Mouse (Mus musculus): Measurements from ENCODE around the gene Cacna2d4.
A peak's percentile ranks its signal among the peaks of the same experiment; 100 is the strongest.
"Not testable (repeated sequence)": the region's sequence is repeated elsewhere in the genome, so short reads cannot be mapped to it uniquely, and the experiment has no call there.

The Cacna2d4 gene

DNA sequence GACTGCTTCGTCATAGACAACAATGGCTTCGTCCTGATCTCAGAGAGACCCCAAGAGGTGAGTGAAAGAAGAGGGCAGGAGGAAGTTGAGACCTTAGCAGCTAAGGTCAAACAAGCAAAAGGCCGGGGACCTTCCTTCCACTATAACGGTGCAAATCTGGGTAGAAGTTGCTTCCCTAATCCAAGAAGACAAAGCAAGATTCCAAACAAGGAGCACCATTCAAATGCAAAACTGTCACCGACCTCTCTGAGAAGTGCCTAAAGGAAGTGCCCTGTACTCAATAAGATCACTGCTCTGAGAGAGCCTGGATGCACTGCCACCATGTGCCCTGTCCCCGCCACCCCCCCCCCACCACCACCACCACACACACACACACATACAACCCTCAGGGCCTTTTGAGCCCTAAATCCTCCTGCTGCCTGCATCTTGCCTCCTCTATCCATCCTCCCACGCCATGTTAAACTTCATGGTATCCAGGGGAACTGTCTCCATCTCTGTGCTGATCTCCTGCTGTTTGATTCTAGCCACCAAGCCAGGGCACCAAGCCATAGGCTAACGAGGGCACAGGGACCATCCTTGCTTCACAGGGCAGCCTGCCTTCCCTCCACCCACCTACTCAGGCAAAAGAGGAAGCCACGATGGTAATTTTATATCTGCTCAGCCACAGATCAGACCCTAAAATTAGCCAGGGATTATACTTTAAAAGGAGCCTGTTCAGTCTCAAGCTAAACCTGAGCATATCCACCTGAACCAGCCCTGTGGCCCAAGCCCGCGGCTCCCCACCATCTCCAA lies 102.0 kb downstream of the Cacna2d4 start:
- no peak for DNase-seq (ENCODE audit: low read depth, low spot score)

DNA sequence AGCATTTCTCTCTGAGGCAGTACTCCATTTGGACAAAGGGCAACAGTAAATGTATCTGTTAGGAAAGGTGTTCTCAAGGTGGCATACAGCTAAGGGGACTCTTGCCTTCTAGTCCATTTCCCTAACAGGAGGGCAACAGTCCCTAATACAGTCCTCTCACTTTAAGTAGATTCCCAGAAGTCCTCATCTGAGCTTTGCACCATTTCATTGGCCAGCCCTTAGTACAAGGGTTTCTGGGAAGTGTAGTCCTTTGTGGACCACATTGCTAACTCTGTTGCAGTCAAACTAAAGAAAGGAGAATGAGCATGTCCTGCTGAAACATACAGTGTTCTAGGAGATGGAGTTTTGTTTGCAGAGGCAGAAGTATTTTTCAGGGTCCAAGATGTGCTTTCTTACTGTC lies 105.1 kb downstream of the Cacna2d4 start:
- no peak for DNase-seq (ENCODE audit: low read depth, low spot score)

DNA sequence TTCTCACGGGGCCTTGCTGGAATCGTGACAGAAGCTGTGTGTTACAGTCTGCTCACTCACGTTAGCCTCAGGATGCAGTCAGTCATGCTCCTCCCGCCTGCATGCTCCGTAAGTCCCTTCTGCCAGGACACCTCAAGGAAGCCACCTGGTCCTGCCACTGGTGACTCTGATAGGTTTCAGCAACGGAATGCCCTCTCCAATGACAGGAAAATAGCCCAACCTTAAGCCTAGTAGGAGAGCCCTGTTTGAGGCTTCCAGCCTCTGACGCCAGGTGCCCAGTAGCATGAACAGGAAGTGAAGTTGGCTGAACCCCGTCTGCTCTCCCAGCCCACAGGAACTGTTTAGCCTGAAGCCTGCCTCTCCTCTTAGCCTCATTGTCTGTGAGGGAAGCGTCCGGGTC lies 109.9 kb downstream of the Cacna2d4 start:
- DNase-seq (ENCODE audit: low read depth, low spot score) = no peak

DNA sequence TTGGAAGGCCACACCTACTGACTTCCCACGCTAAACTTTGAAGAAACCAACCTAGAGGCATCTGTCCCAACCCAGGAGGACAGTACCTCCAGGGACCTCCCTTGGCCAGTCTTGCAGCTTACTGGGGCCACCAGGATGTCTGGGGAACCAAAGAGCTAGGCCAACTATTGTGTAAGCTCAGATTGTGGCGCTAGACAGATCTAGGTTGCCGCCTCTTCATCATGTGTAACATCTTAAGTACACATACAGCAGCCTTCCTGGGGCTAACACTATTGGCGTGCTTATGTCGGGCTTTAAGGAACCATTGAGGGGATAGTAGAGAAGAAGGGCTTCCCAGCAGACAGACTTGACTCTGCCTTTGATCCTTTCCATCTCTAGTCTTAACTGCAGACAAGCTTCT lies 111.5 kb downstream of the Cacna2d4 start:
- DNase-seq (ENCODE audit: low read depth, low spot score) = no peak

DNA sequence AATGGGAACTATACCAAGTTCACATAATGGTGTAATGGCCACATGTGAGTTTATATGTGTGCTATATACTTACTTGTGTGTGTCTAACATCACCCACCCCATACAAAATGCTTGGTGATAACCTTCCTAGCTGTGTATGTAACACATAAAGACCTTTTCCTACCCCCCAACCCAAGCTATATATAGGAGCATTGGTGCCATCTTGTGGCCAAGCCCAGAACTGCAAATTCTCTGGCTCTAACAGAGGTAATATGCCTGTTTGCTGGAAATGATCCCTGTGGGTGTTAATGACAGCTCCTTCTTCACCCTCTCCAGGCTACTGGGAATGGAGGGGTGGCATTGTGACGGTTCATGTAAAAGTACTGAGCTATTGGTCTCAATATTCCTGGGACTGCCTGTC lies 111.9 kb downstream of the Cacna2d4 start:
- peak; percentile 46 for DNase-seq (ENCODE audit: low read depth, low spot score)

DNA sequence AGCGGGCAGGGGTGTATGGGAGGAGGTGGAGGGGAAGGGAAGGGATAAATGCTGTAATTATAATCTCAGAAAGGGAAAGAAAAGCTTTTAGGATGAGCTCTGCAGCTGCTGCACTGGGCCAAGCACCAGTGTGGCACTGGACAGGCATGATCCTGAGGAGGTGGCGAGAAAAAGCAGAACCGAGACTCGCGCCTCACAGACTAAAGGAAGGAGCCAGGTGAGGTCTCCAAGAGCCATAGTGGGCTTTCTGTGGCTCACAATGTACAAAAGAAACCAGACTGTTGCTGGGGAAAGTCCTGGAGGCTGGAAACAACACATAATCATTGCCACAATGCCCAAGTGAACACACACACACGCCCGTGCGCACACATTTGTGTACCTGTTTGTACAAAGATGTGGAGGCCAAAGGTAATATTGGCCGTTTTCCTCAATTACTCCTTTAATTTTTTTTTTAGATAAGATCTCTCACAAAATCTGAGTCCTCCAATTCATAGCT lies 114.4 kb downstream of the Cacna2d4 start:
- no peak for DNase-seq (ENCODE audit: low read depth, low spot score)

DNA sequence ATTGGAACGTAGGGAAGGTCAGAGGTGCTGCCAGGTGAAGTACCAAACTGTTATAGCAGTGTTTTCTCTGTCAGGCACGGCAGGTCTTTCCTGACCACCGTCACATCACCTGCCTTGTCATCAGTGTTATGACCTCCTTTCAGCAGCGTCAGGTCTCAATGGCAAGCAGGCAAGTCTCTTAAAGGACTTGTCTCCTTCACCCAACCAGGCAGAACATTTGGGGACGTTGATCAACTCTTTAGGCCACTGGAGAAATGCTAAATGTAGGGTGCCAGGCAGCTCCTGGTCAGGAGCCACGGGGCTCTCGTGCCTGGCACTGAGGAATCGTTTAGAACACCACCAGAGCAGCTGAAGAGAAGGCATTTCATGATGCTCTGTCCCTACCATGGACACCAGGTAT lies 115.3 kb downstream of the Cacna2d4 start:
- DNase-seq (ENCODE audit: low read depth, low spot score) = no peak

DNA sequence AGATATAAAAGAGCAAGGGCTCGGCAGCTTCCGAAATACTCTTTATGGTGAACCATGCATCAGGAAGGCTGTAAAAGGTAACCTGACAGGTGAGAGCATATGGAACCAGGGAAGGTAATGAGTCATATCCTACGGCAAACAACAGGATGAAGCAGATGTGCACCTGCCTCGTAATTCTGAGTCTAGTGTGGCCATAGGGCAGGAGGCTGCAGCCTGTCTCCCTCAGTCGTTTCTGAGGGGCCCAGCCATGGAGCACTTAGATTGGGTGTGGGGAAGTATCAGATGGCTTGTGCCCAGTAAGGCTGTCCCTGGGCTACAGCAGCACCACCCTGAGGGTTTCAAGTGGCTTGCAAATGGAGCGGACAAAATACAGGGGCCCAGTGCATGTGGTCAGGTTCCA lies 116.2 kb downstream of the Cacna2d4 start:
- no peak for DNase-seq (ENCODE audit: low read depth, low spot score)

DNA sequence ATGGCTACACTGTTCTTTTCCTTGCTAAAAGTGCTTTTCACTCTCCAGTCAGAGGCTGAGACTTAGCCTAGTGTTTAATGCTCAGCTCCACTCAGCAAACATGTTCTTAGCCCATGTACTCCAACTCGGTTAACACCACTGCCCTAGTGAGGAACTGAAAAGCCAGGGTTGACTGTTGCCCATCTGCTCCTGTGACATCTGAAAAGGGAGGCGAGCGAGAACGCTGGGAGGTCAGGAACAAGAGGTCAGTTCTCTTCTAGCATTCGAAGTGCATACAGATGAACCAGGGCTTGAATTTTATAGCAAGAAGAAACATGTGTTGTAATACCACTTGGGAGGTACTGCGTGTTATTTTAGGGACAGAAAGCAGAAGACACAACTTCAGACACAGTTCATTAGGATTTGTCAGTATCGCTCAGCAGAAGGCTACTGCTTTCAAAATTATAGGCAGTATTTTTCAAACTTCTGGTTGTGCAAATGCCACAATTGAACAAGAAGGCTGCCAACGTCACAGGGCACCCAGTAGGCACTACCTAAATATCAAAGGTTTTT lies 121.8 kb downstream of the Cacna2d4 start:
- DNase-seq (ENCODE audit: low read depth, low spot score) = no peak

DNA sequence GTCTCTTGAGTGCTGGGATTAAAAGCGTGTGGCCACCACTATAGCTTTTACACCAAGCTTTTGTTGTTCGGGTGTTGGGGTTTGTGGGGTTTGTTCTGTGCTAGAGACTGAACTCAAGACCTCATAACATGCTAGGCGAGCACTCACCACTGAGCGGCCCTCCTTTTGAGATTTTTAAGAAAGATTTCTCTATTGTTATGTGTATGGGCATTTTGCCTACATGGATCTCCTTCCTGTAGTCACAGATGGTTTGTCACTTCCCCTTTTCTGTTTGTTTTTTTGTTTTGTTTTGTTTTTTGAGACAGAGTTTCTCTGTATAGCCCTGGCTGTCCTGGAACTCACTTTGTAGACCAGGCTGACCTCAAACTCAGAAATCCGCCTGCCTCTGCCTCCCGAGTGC lies 123.9 kb downstream of the Cacna2d4 start:
- DNase-seq (ENCODE audit: low read depth, low spot score) = not testable (repeated sequence)

DNA sequence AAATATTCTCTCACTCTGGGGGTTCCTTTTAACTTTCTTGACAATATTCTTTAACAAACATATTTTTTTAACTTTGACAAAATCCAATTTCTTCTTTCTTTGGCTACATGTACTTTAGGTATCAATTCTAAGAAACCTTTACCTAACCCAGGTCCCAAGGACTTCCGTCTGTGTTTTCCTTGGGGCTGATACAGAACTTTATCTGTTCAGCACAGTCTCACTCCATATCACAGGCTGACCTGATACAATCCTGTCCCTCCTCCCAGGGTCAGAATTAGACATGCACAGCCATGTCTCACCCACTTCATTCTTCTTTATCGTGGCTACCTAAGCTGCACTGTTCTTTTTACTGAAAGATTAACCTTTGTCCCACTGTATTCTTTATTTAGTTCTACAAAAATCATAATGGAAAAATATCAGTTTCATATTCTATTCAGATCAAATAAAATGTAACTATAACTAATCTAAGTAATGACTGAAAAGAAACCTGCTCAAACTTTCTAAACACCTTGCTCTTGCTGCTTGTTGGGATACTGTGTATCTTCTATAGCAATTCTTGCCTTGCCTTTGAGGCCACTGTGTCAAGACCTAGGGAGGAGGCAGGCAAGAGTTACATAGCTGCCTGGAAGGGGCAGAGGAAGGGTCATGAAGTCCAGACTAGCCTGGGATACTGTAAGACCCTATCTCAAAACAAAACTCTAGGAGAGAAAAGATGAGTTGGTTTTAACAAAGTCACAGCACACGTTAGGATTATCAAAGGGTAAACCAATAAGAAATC lies 124.8 kb downstream of the Cacna2d4 start:
- no peak for DNase-seq (ENCODE audit: low read depth, low spot score)

DNA sequence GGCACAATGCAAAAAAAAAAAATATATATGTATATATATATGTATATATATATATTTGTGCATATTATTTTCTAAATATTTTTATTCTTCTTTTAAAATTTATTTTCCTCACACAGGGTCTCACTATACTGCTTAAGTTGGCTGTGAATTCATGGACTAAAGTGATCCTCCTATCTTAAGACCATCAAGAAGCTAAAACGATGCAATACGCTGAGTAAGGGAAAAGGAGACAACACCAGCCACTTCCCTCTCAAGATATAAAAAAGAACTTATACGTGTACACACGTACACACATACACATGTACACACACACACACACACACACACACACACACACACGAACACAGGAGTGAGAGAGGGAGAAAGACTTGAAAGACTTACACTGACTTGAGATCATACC lies 127.3 kb downstream of the Cacna2d4 start:
- DNase-seq (ENCODE audit: low read depth, low spot score) = no peak

DNA sequence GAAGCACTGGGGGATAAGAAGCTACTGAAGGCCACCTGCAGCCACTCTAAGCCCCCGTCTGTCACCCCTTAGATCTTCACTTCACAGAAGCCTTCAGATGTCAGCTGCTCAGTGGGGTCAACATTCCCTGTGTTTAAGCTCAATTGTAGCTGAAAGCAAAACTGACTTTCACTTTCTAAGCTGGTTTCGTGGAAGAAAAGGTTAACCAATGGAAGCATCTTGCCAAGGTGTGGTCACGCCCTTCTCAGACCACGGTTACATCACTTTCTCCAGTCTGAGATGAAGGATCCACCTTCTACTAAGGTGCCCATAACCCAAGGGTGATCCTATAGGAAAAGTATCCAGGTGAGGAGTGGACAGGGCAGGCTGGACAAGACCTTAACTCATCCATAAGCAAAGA lies 130.5 kb downstream of the Cacna2d4 start:
- not testable (repeated sequence) for DNase-seq (ENCODE audit: low read depth, low spot score)

DNA sequence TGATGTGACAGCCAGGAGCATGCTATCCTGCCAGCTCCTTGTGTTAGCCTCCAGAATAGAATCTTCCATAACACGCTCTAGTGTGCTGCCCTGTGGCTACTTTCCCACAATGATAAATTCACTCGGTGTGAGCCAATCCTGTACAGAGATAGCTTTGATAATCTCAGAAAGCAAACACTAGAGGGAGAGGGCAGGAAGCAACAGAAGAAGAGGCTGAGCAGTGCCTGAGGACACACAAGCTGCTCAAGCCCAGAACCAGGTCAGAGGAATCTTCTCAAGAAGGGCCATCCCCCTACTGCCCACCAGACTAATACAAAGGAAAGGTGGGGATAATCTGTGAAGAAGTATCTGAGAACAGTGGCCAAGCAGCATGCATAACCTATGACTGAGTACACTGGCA lies 131.1 kb downstream of the Cacna2d4 start:
- DNase-seq (ENCODE audit: low read depth, low spot score) = no peak

DNA sequence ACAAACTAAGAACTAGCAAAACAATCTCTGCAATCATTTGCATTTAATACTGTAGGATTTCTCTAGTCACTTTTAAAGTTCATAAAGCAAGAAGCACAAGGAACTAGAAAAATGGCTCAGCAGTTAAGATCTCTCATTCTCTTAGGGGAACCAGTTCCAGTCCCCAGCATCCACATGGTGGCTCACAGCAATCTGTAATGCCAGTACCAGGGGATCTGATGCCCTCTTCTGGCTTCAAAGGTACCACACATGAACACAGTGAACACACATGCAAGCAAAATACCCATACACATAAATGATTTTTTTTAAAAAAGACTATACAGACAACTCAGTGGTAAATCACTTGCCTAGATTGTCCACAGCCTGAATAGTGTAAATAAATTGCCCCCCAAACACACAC lies 135.3 kb downstream of the Cacna2d4 start:
- DNase-seq (ENCODE audit: low read depth, low spot score) = no peak

DNA sequence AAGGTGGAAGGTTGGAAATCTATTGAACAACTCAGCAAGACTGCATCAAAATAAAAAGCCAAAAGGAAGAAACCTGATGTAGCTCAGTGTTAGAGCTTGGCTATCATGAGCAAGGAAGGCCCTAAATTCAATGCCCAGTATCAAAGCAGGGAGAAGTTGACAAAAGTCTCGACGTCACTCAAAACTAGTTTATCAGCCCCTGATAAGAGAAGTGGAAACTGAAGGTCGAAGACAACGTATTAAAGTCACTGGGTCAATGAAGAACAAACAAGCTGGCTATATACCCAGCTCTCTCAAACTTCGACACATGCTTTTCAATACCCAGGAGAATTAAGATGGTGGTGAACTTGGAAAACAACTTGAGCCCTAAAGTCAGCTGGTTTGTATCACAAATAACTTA lies 135.9 kb downstream of the Cacna2d4 start:
- no peak for DNase-seq (ENCODE audit: low read depth, low spot score)

DNA sequence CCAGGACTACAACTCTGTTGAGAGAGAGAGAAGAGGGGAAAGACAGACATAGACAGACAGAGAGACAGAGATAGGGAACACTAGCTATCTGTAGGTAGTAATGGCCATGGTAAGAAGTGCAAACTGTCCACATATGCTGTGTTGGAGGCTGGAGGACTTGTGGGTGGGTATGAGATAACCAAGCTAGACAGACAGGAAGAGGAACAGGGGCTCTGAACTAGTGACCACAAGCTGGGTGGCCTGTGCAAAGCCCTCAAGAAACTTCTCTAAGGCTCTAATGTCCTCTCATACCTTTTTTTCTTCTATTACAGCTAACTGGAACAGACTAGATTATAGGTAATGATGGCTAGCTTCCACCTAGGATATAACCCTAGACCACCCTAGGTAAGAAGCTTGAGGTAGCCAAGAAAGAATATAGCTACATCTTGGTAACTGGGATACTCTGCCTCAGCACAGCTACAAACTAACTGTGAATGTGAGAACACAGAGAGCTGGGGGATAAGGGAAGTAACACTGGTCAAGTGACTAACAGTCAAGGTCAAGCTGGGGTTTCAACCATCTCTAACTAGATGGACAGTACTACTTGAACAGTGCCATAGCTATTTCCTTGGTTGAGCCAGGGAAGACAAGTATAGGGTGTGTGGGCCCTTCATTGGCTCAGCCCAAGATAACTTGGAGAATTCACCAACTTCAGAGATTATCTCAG lies 136.8 kb downstream of the Cacna2d4 start:
- DNase-seq (ENCODE audit: low read depth, low spot score) = no peak

DNA sequence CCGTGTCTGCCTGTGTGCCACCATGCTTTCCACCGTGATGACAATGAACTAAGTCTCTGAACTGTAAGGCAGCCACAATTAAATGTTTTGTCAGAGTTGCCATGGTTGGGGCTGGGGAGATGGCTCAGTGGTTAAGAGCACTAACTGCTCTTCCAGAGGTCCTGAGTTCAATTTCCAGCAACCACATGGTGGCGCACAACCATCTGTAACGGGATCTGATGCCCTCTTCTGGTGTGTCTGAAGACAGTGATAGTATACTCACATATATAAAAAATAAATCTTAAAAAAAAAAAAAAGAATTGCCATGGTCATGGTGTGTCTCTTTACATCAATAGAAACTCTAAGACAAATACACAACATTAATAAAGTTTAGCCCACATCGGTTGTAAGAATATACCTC lies 138.7 kb downstream of the Cacna2d4 start:
- no peak for DNase-seq (ENCODE audit: low read depth, low spot score)

DNA sequence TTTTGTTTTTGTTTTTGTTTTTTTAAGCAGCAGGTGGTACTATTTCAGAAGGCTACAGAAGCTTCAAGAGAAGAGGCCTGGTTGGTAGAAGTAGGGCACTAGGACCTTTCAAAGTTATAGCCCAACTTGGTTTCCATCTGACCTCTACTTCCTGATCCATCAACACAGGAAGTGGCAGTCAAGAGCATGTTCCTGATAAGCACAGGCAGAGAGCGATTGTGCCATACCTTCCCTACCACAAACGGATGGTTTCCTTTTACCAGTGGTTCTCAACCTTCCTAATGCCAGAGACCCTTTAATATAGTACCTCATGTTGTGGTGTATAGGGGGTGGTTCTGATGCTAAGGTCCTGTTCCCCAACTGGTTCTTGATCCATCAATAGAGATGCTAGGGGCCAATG lies 141.3 kb downstream of the Cacna2d4 start:
- no peak for DNase-seq (ENCODE audit: low read depth, low spot score)

DNA sequence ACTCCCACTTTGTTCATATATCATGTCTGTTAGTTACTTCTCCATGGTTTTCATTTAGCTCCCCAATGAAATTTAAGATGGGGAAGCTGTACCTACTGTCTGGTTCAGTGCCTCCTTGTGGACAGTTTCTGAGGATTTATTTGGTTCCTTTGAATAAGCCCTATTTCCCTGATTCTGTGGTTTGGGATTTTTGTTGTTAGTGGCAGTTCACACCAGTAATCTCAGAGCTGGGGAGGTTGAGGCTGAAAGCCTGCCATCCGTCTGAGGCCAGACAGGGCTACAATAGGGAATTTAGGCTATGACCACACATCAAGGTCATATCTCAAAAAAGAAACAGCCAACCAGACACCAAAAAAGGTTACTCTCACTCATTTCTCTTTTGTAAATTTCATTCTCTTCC lies 142.3 kb downstream of the Cacna2d4 start:
- DNase-seq (ENCODE audit: low read depth, low spot score) = no peak

DNA sequence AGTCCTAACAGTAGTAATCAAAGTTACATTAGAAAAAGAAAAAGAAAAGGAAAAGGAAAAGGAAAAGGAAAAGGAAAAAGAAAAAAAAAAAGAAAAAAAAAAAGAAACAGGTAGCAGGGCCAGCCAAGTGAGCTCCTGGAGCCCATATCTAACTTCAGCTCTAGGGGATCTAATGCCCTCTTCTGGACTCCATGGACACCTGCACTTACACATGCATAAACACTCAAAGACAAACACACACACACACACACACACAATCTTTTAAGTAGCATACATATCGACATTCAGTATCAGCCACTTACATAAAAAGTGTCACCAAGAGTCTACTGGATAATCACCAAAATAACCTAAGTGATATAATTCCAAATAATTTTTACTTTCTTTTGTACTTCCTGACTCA lies 149.3 kb downstream of the Cacna2d4 start:
- DNase-seq (ENCODE audit: low read depth, low spot score) = no peak

DNA sequence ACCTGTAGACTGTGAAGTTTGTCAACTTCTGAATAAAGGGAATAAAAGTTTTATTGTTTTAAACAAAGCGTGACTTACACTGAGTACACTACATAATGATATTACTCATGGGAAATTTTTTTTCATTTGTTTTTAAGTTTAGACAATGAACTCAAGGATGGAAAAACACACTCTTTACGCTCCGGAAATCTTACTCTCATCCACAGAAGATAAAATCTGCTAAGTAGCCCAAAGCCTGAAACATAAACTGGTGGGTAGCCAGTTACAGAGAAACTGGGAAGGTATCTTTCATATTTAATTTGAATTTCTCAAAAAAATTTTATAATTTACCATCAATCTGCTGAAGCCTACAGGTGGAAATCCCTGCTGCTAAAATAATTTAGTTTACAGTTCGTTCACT lies 150.1 kb downstream of the Cacna2d4 start:
- DNase-seq (ENCODE audit: low read depth, low spot score) = no peak

Data from WW6 (cell line).